Mouse (Mus musculus) frontal cortex, postnatal 14 days (tissue): ENCODE measurements around the gene Asic1.

Experiments
- DNase-seq, 2 experiments: peaks; one replicate each; pipeline ENCODE4 v3.0.0; 2022; ENCODE audit warnings: low spot score in 2 of 2

Asic1 gene

GRCm38 (mm10) chr15:99663964-99664599 lies 6.1 kb upstream of the Asic1 start:
- no peak for DNase-seq

- DNase-seq, result peak in 1 of 2 experiments; percentile 68
These were observed 5.3 kb upstream of the Asic1 start for GRCm38 (mm10) chr15:99664600-99665451.

- no peak for DNase-seq
These were observed 2.6 kb upstream of the Asic1 start for GRCm38 (mm10) chr15:99667544-99667943.

GRCm38 (mm10) chr15:99668881-99669280 lies 1.3 kb upstream of the Asic1 start:
- DNase-seq, result peak; percentile 58 to 71

GRCm38 (mm10) chr15:99669392-99669791 lies 776 bp upstream of the Asic1 start:
- no peak for DNase-seq

GRCm38 (mm10) chr15:99670964-99671670 lies 949 bp downstream of the Asic1 start:
- DNase-seq, result no peak

- DNase-seq, result no peak
These were observed 1.6 kb downstream of the Asic1 start for GRCm38 (mm10) chr15:99671783-99672182.

- DNase-seq, result no peak
These were observed 4.7 kb downstream of the Asic1 start for GRCm38 (mm10) chr15:99674866-99675265.

GRCm38 (mm10) chr15:99677089-99677488 lies 6.9 kb downstream of the Asic1 start:
- DNase-seq, result no peak

GRCm38 (mm10) chr15:99678063-99678800 lies 8.1 kb downstream of the Asic1 start:
- no peak for DNase-seq

GRCm38 (mm10) chr15:99679008-99679407 lies 8.8 kb downstream of the Asic1 start:
- DNase-seq, result no peak

GRCm38 (mm10) chr15:99682880-99683279 lies 12.7 kb downstream of the Asic1 start:
- DNase-seq, result no peak

- DNase-seq, result no peak
These were observed 14.0 kb downstream of the Asic1 start for GRCm38 (mm10) chr15:99684156-99684555.

- peak in 1 of 2 experiments; percentile 49 for DNase-seq
These were observed 18.5 kb downstream of the Asic1 start for GRCm38 (mm10) chr15:99688712-99689111.

GRCm38 (mm10) chr15:99690924-99691323 lies 20.8 kb downstream of the Asic1 start:
- DNase-seq, result no peak

- no peak for DNase-seq
These were observed 21.8 kb downstream of the Asic1 start for GRCm38 (mm10) chr15:99691976-99692375.

- DNase-seq, result no peak
These were observed 27.1 kb downstream of the Asic1 start for GRCm38 (mm10) chr15:99697309-99697708.

- DNase-seq, result no peak
These were observed 28.4 kb downstream of the Asic1 start for GRCm38 (mm10) chr15:99698533-99699085.

- DNase-seq, result no peak
These were observed 29.5 kb downstream of the Asic1 start for GRCm38 (mm10) chr15:99699715-99700114.

- DNase-seq, result no peak
These were observed 30.3 kb downstream of the Asic1 start for GRCm38 (mm10) chr15:99700219-99701106.
